Mouse (Mus musculus) activated CD4-positive, CD25-positive, alpha-beta regulatory T cell, adult 9 weeks (primary cell): ENCODE results near the gene C1qa. TPM values are rescaled to one million over a fixed set of nuclear protein-coding genes. Genes with fewer than 3 reads are reported as not detected.

Source experiments
- polyA plus RNA-seq: library from polyadenylated mRNA; unstranded; fragments of 100-300 nt; shearing (Covaris generic); gene quantifications from one replicate; pipeline ENCODE4 v1.2.1, GENCODE M21; 2017

Gene C1qa
- polyA plus RNA-seq = 13.1 TPM

DNA sequence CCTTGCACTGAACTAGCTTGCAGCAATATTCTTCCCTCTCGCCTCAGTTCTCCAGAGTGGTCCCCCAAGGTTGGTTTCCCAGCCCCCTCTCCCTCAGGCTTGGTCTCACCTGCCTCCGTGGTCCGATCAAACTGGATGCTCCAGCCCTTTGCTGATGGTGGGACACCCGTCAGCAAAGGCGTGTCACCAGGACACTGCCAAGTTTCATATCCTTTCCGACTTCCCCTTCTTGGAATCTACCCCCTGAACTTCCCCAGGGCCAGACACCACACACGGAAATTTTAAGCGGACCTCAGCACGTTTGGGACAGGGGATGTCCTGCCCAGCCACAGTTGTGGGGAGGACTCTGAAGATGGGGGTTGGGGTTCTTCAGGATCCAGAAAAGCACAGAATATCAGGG is at the start of gene C1qa:
Gene C1qa, minus strand, starts transcription at position 167 of the 400 bp plus-strand sequence.

DNA sequence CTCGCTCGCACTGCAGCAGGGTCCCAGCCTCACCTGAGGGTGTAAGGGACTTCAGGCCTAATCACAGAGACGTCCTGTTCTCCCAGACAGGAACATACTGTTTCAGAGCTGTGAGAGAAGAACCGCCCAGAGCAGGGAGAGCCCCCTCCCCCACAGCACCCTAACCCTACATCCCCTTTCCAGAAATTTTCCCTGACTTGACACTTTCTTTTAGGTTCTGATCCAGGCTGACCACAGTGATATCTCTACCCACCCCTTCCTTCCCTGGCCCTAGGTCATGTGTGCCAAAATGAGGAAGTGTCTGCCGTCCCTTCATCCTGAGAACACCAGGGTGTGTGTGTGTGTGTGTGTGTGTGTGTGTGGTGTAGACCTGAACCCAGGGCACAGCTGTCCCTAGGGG is 5.8 kb downstream of the C1qa start, which contains the start of gene C1qc:
Gene C1qc, minus strand, starts transcription at position 255 of the 400 bp plus-strand sequence.

DNA sequence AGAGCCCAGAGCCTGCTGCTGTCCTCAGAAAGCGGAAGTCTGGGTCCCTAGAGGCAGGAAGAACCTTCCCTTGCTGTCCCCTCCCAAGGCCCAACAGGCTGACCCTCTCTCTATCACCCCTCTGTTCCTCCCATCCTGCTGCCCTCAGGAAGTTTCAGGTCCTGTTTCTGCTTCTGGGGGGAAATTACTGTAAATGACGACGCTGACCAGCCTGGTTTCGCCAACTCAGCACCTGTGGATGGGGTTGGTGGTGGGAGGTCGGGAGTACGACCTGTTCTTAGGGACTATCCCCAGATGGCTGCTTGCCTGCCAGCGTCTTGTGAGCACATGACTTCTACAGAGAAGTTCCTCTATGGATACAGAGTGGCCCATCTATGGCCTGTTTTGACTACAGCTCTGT is 12.5 kb downstream of the C1qa start, which contains the start of gene C1qb:
Gene C1qb, minus strand, starts transcription at position 87 of the 400 bp plus-strand sequence.

Other genes with a start within 250 kb of the C1qa start
- gene Ephb2, start 62.8 kb downstream of the C1qa start, polyA plus RNA-seq = not detected
- 14.4 TPM for gene C1qb, start 12.6 kb downstream of the C1qa start, polyA plus RNA-seq
- 13.1 TPM for gene C1qc, start 5.7 kb downstream of the C1qa start, polyA plus RNA-seq
- not detected for gene Epha8, start 58.0 kb upstream of the C1qa start, polyA plus RNA-seq
- 13.1 TPM for gene Zbtb40, start 150.0 kb upstream of the C1qa start, polyA plus RNA-seq